Comparison of ENCODE assay signal across 8 mouse cellular contexts in genomic region chr4:141664011-141664745, GRCm38 (mm10). TPM values are rescaled to one million over a fixed set of nuclear protein-coding genes. Genes with fewer than 3 reads are reported as not detected.
A peak's percentile ranks its signal among the peaks of the same experiment; 100 is the strongest.
DNase-seq lines count a peak whose midpoint lies in the region; ATAC-seq and TF ChIP-seq lines count a peak whose summit lies in the region.

No protein-coding gene starts in this region.

- H3K4me3 ChIP-seq in C2C12 (ENCODE audit: insufficient read depth, poor library complexity, severe bottlenecking), result peak overlapping the region; percentile 48
- peak overlapping the region; percentile 86 for H3K4me3 ChIP-seq in embryonic facial prominence, embryonic 15.5 days (replicated peaks)
- peak overlapping the region; percentile 95 for H3K4me3 ChIP-seq in heart, embryonic 13.5 days
- peak overlapping the region; percentile 79 for H3K4me3 ChIP-seq in kidney, postnatal 0 days (replicated peaks; ENCODE audit: low read depth, low read length)
- peak overlapping the region; percentile 83 for H3K4me3 ChIP-seq in liver, embryonic 16.5 days (ENCODE audit: low read depth, low read length)
- H3K4me3 ChIP-seq in neural tube, embryonic 12.5 days, result peak overlapping the region; percentile 75
- H3K4me3 ChIP-seq in testis, adult 2 months (ENCODE audit: control insufficient read depth, low read depth, low read length), result peak overlapping the region; percentile 98

- H3ac ChIP-seq in C2C12 (ENCODE audit: control insufficient read depth, insufficient read length, low read depth), result peak overlapping the region; percentile 96

- DNase-seq in brain, adult 2 months (ENCODE audit: low read depth, low spot score), result peak; percentile 85
- peak; percentile 76 for DNase-seq in kidney, postnatal 0 days (ENCODE audit: low spot score)

- peaks cover 16% of the 10 kb centered on the region for H3K4me1 ChIP-seq in embryonic facial prominence, embryonic 15.5 days
- peaks cover 21% of the 10 kb centered on the region for H3K4me1 ChIP-seq in heart, embryonic 13.5 days
- peaks cover 7% of the 10 kb centered on the region for H3K4me1 ChIP-seq in kidney, postnatal 0 days (replicated peaks; ENCODE audit: insufficient read depth, low read length)
- peaks cover 15% of the 10 kb centered on the region for H3K4me1 ChIP-seq in liver, embryonic 16.5 days (ENCODE audit: control insufficient read depth, low read depth, low read length)
- H3K4me1 ChIP-seq in neural tube, embryonic 12.5 days, result peaks cover 16% of the 10 kb centered on the region
- H3K4me1 ChIP-seq in testis, adult 2 months (ENCODE audit: control insufficient read depth, insufficient read depth, low read length), result peaks cover 13% of the 10 kb centered on the region

- ATAC-seq in embryonic facial prominence, embryonic 15.5 days (ENCODE audit: insufficient number of reproducible peaks, low FRiP score, low TSS enrichment, low read depth), result peak; percentile 85
- ATAC-seq in heart, embryonic 13.5 days (ENCODE audit: extremely low read depth, insufficient number of reproducible peaks, low FRiP score, low TSS enrichment), result peak; percentile 70; the same call in 1 of the 2 replicates
- ATAC-seq in kidney, postnatal 0 days (replicated peaks; ENCODE audit: low FRiP score, low read depth), result peak; percentile 82
- peak; percentile 92 for ATAC-seq in liver, embryonic 16.5 days (ENCODE audit: low read depth)
- ATAC-seq in neural tube, embryonic 12.5 days (ENCODE audit: low FRiP score, low read depth), result peak; percentile 69

- peak; percentile 58 for TF ChIP-seq POLR2A in testis, adult 2 months (IDR thresholded peaks at IDR 0.05; ENCODE audit: control insufficient read depth, low read depth, low read length)

- TF ChIP-seq CTCF in C2C12 (IDR thresholded peaks at IDR 0.05; ENCODE audit: control insufficient read depth, insufficient read depth, insufficient read length), result no peak
- TF ChIP-seq CTCF in kidney, postnatal 0 days (IDR thresholded peaks at IDR 0.05; ENCODE audit: low read depth), result no peak
- TF ChIP-seq CTCF in testis, adult 2 months (IDR thresholded peaks at IDR 0.05; ENCODE audit: control insufficient read depth, insufficient read depth, insufficient replicate concordance, low read depth, low read length), result no peak

- peak overlapping the region; percentile 97 for H3K9ac ChIP-seq in embryonic facial prominence, embryonic 15.5 days
- peak overlapping the region; percentile 98 for H3K9ac ChIP-seq in heart, embryonic 13.5 days
- peak overlapping the region; percentile 97 for H3K9ac ChIP-seq in kidney, postnatal 0 days (ENCODE audit: low read depth, low read length)
- peak overlapping the region; percentile 95 for H3K9ac ChIP-seq in liver, embryonic 16.5 days (ENCODE audit: low read depth, low read length)
- peak overlapping the region; percentile 86 for H3K9ac ChIP-seq in neural tube, embryonic 12.5 days

- H3K79me3 ChIP-seq in C2C12 (ENCODE audit: low read depth), result peaks cover 7% of the 10 kb centered on the region

- WGBS in embryonic facial prominence, embryonic 15.5 days, result under 1% methylated on average over 56 of the region's 60 CpGs
- under 1% methylated on average over 58 of the region's 60 CpGs for WGBS in heart, embryonic 13.5 days
- WGBS in kidney, postnatal 0 days, result under 1% methylated on average over 44 of the region's 60 CpGs
- 2% methylated on average over 36 of the region's 60 CpGs for WGBS in liver, embryonic 16.5 days (ENCODE audit: insufficient replicate concordance)
- WGBS in neural tube, embryonic 12.5 days, result 1% methylated on average over 41 of the region's 60 CpGs

- no peaks in the 10 kb centered on the region for H3K9me3 ChIP-seq in embryonic facial prominence, embryonic 15.5 days (replicated peaks)
- H3K9me3 ChIP-seq in heart, embryonic 13.5 days, result no peaks in the 10 kb centered on the region
- H3K9me3 ChIP-seq in kidney, postnatal 0 days (replicated peaks; ENCODE audit: low read length), result no peaks in the 10 kb centered on the region
- H3K9me3 ChIP-seq in liver, embryonic 16.5 days (replicated peaks; ENCODE audit: control insufficient read depth, low read length), result no peaks in the 10 kb centered on the region
- H3K9me3 ChIP-seq in neural tube, embryonic 12.5 days, result no peaks in the 10 kb centered on the region

- H3K4me2 ChIP-seq in embryonic facial prominence, embryonic 15.5 days (replicated peaks), result peak overlapping the region; percentile 70
- H3K4me2 ChIP-seq in heart, embryonic 13.5 days, result peak overlapping the region; percentile 88
- H3K4me2 ChIP-seq in kidney, postnatal 0 days (ENCODE audit: low read length), result peak overlapping the region; percentile 69
- H3K4me2 ChIP-seq in liver, embryonic 16.5 days (ENCODE audit: low read depth, low read length), result peak overlapping the region; percentile 98
- peak overlapping the region; percentile 89 for H3K4me2 ChIP-seq in neural tube, embryonic 12.5 days (replicated peaks)

- H3K27me3 ChIP-seq in C2C12 (ENCODE audit: control insufficient read depth, insufficient read depth, insufficient read length), result no peaks in the 10 kb centered on the region
- no peaks in the 10 kb centered on the region for H3K27me3 ChIP-seq in embryonic facial prominence, embryonic 15.5 days
- no peaks in the 10 kb centered on the region for H3K27me3 ChIP-seq in heart, embryonic 13.5 days (replicated peaks)
- H3K27me3 ChIP-seq in kidney, postnatal 0 days (ENCODE audit: insufficient read depth, low read length), result no peaks in the 10 kb centered on the region
- H3K27me3 ChIP-seq in liver, embryonic 16.5 days (ENCODE audit: control insufficient read depth, insufficient read depth, low read depth, low read length), result no peaks in the 10 kb centered on the region
- H3K27me3 ChIP-seq in neural tube, embryonic 12.5 days (replicated peaks), result no peaks in the 10 kb centered on the region
- no peaks in the 10 kb centered on the region for H3K27me3 ChIP-seq in testis, adult 2 months (ENCODE audit: control insufficient read depth, insufficient read depth, low read length)

- peaks cover 14% of the 10 kb centered on the region for H3K79me2 ChIP-seq in C2C12 (ENCODE audit: control insufficient read depth, insufficient read depth)

- no peaks in the 10 kb centered on the region for H3K36me3 ChIP-seq in C2C12 (ENCODE audit: control insufficient read depth, insufficient read depth)
- peaks cover 7% of the 10 kb centered on the region; the same call in 1 of the 2 replicates for H3K36me3 ChIP-seq in embryonic facial prominence, embryonic 15.5 days
- peaks cover 30% of the 10 kb centered on the region for H3K36me3 ChIP-seq in heart, embryonic 13.5 days
- H3K36me3 ChIP-seq in kidney, postnatal 0 days (ENCODE audit: insufficient read depth, low read length), result peaks cover 11% of the 10 kb centered on the region; the same call in 1 of the 2 replicates
- no peaks in the 10 kb centered on the region for H3K36me3 ChIP-seq in liver, embryonic 16.5 days (ENCODE audit: control insufficient read depth, insufficient read depth)
- H3K36me3 ChIP-seq in neural tube, embryonic 12.5 days, result peaks cover 15% of the 10 kb centered on the region
- H3K36me3 ChIP-seq in testis, adult 2 months (ENCODE audit: control insufficient read depth, insufficient read depth, low read length), result no peaks in the 10 kb centered on the region

- H3K27ac ChIP-seq in embryonic facial prominence, embryonic 15.5 days (replicated peaks), result peak overlapping the region; percentile 75
- H3K27ac ChIP-seq in heart, embryonic 13.5 days (replicated peaks), result peak overlapping the region; percentile 91
- peak overlapping the region; percentile 84 for H3K27ac ChIP-seq in kidney, postnatal 0 days
- H3K27ac ChIP-seq in liver, embryonic 16.5 days (ENCODE audit: low read length), result no peak overlapping the region
- H3K27ac ChIP-seq in neural tube, embryonic 12.5 days, result no peak overlapping the region
- peak overlapping the region; percentile 61 for H3K27ac ChIP-seq in testis, adult 2 months (ENCODE audit: control insufficient read depth, insufficient read depth, low read depth, low read length)

RNA-seq across cellular contexts. Expression of gene Plekhm2, which starts 0.5 kb away (rescaled TPM):
- polyA plus RNA-seq in C2C12 (2012; fragmentation: generic; extraction: Trizol), result 13.1 TPM
- 7.1 and 8.3 TPM in 2 replicates for polyA plus RNA-seq in embryonic facial prominence, embryonic 15.5 days (2015; fragmentation: Nextera tagmentation; extraction: Ambion mirVana)
- polyA plus RNA-seq in heart, embryonic 13.5 days (2015; fragmentation: Nextera tagmentation; extraction: Ambion mirVana), result 4.9 and 5.1 TPM in 2 replicates
- 6.0 and 6.2 TPM in 2 replicates for polyA plus RNA-seq in kidney, postnatal 0 days (2015; fragmentation: Nextera tagmentation; extraction: Ambion mirVana)
- 1.0 and 1.5 TPM in 2 replicates for polyA plus RNA-seq in liver, embryonic 16.5 days (2015; fragmentation: Nextera tagmentation; extraction: Ambion mirVana)
- 7.4 TPM in 2 replicates for polyA plus RNA-seq in neural tube, embryonic 12.5 days (2016; fragmentation: Nextera tagmentation; extraction: Ambion mirVana)
- polyA plus RNA-seq in testis, adult 2 months (2012; rRNA removed), result 73.3 and 76.3 TPM in 2 replicates

RNA-seq across cellular contexts. Expression of gene Rsc1a1, which starts 21.2 kb away (rescaled TPM):
- 5.4 TPM for polyA plus RNA-seq in C2C12 (2012; fragmentation: generic; extraction: Trizol)
- polyA plus RNA-seq in embryonic facial prominence, embryonic 15.5 days (2015; fragmentation: Nextera tagmentation; extraction: Ambion mirVana), result 0.28 TPM in 1 of 2 replicates, not detected in the other
- 0.43 and 0.96 TPM in 2 replicates for polyA plus RNA-seq in heart, embryonic 13.5 days (2015; fragmentation: Nextera tagmentation; extraction: Ambion mirVana)
- not detected in 2 replicates for polyA plus RNA-seq in kidney, postnatal 0 days (2015; fragmentation: Nextera tagmentation; extraction: Ambion mirVana)
- polyA plus RNA-seq in liver, embryonic 16.5 days (2015; fragmentation: Nextera tagmentation; extraction: Ambion mirVana), result not detected in 2 replicates
- polyA plus RNA-seq in neural tube, embryonic 12.5 days (2016; fragmentation: Nextera tagmentation; extraction: Ambion mirVana), result 1.2 TPM in 1 of 2 replicates, not detected in the other
- 3.6 and 4.1 TPM in 2 replicates for polyA plus RNA-seq in testis, adult 2 months (2012; rRNA removed)

RNA-seq across cellular contexts. Expression of gene Slc25a34, which starts 40.6 kb away (rescaled TPM):
- 0.13 TPM for polyA plus RNA-seq in C2C12 (2012; fragmentation: generic; extraction: Trizol)
- 0.05 TPM in 1 of 2 replicates, not detected in the other for polyA plus RNA-seq in embryonic facial prominence, embryonic 15.5 days (2015; fragmentation: Nextera tagmentation; extraction: Ambion mirVana)
- polyA plus RNA-seq in heart, embryonic 13.5 days (2015; fragmentation: Nextera tagmentation; extraction: Ambion mirVana), result 0.37 and 0.49 TPM in 2 replicates
- 1.9 and 2.3 TPM in 2 replicates for polyA plus RNA-seq in kidney, postnatal 0 days (2015; fragmentation: Nextera tagmentation; extraction: Ambion mirVana)
- polyA plus RNA-seq in liver, embryonic 16.5 days (2015; fragmentation: Nextera tagmentation; extraction: Ambion mirVana), result 0.08 and 0.14 TPM in 2 replicates
- polyA plus RNA-seq in neural tube, embryonic 12.5 days (2016; fragmentation: Nextera tagmentation; extraction: Ambion mirVana), result not detected in 2 replicates
- polyA plus RNA-seq in testis, adult 2 months (2012; rRNA removed), result 2.2 and 2.9 TPM in 2 replicates

RNA-seq across cellular contexts. Expression of gene Tmem82, which starts 45.7 kb away (rescaled TPM):
- not detected for polyA plus RNA-seq in C2C12 (2012; fragmentation: generic; extraction: Trizol)
- 0.48 and 0.62 TPM in 2 replicates for polyA plus RNA-seq in embryonic facial prominence, embryonic 15.5 days (2015; fragmentation: Nextera tagmentation; extraction: Ambion mirVana)
- polyA plus RNA-seq in heart, embryonic 13.5 days (2015; fragmentation: Nextera tagmentation; extraction: Ambion mirVana), result 0.44 and 0.62 TPM in 2 replicates
- 7.7 and 9.5 TPM in 2 replicates for polyA plus RNA-seq in kidney, postnatal 0 days (2015; fragmentation: Nextera tagmentation; extraction: Ambion mirVana)
- 4.5 and 5.3 TPM in 2 replicates for polyA plus RNA-seq in liver, embryonic 16.5 days (2015; fragmentation: Nextera tagmentation; extraction: Ambion mirVana)
- 0.26 and 0.43 TPM in 2 replicates for polyA plus RNA-seq in neural tube, embryonic 12.5 days (2016; fragmentation: Nextera tagmentation; extraction: Ambion mirVana)
- 3.5 and 3.9 TPM in 2 replicates for polyA plus RNA-seq in testis, adult 2 months (2012; rRNA removed)

RNA-seq across cellular contexts. Expression of gene Fblim1, which starts 58.3 kb away (rescaled TPM):
- 49.8 TPM for polyA plus RNA-seq in C2C12 (2012; fragmentation: generic; extraction: Trizol)
- polyA plus RNA-seq in embryonic facial prominence, embryonic 15.5 days (2015; fragmentation: Nextera tagmentation; extraction: Ambion mirVana), result 30.8 and 32.3 TPM in 2 replicates
- polyA plus RNA-seq in heart, embryonic 13.5 days (2015; fragmentation: Nextera tagmentation; extraction: Ambion mirVana), result 55.3 and 55.9 TPM in 2 replicates
- 58.1 and 64.6 TPM in 2 replicates for polyA plus RNA-seq in kidney, postnatal 0 days (2015; fragmentation: Nextera tagmentation; extraction: Ambion mirVana)
- polyA plus RNA-seq in liver, embryonic 16.5 days (2015; fragmentation: Nextera tagmentation; extraction: Ambion mirVana), result 1.5 and 2.3 TPM in 2 replicates
- polyA plus RNA-seq in neural tube, embryonic 12.5 days (2016; fragmentation: Nextera tagmentation; extraction: Ambion mirVana), result 30.6 and 37.0 TPM in 2 replicates
- 3.1 and 4.4 TPM in 2 replicates for polyA plus RNA-seq in testis, adult 2 months (2012; rRNA removed)

Comparison
In these comparisons a context has a peak if more than half of its experiments do, and no peak if none do; other contexts are left out.
1. H3K4me3 ChIP-seq: peak in every context shown above with its lines; median percentile 98 in testis, adult 2 months; 95 in heart, embryonic 13.5 days; 86 in embryonic facial prominence, embryonic 15.5 days; 83 in liver, embryonic 16.5 days; 79 in kidney, postnatal 0 days; 75 in neural tube, embryonic 12.5 days; 48 in C2C12.
2. H3K27ac ChIP-seq: peak in embryonic facial prominence, embryonic 15.5 days (single experiment), heart, embryonic 13.5 days (single experiment), kidney, postnatal 0 days (single experiment) and testis, adult 2 months (single experiment); none in liver, embryonic 16.5 days (single experiment) and neural tube, embryonic 12.5 days (single experiment).
3. Peak in every context shown above with its lines, with median percentiles within 50 percentile points of each other: ATAC-seq, H3K4me2 ChIP-seq and H3K9ac ChIP-seq.